Mouse (Mus musculus) brain, embryonic 14.5 days (tissue): Measurements from ENCODE around the gene Cmip. TPM values are rescaled to one million over a fixed set of nuclear protein-coding genes. Genes with fewer than 3 reads are reported as not detected.

Source experiments
- DNase-seq: peaks from one replicate; pipeline ENCODE4 v3.0.0-alpha.2; 2011; ENCODE audit warnings: low read depth
- CTCF ChIP-seq: fragments of 200-500 bp; IDR thresholded peaks from 2 replicates; pipeline ENCODE4 v1.5.1; 2012; ENCODE audit warnings: inconsistent platforms, mild to moderate bottlenecking, moderate library complexity, borderline replicate concordance; ENCODE audit not compliant: insufficient read depth, insufficient read length; ENCODE audit errors: extremely low read depth
- POLR2A ChIP-seq: fragments of 200-500 bp; IDR thresholded peaks from 2 replicates; pipeline ENCODE4 v1.6.1; 2012; ENCODE audit warnings: mild to moderate bottlenecking, inconsistent platforms, borderline replicate concordance; ENCODE audit not compliant: poor library complexity, insufficient read depth, insufficient read length, severe bottlenecking; ENCODE audit errors: extremely low read depth
- polyA plus RNA-seq: library from polyadenylated mRNA; depleted of rRNA; stranded (reverse); fragments of >200 nt; gene quantifications from 2 replicates; pipeline ENCODE4 v1.2.3, GENCODE M21; 2012

Gene Cmip
- polyA plus RNA-seq, 1 experiment, result 205 TPM

DNA sequence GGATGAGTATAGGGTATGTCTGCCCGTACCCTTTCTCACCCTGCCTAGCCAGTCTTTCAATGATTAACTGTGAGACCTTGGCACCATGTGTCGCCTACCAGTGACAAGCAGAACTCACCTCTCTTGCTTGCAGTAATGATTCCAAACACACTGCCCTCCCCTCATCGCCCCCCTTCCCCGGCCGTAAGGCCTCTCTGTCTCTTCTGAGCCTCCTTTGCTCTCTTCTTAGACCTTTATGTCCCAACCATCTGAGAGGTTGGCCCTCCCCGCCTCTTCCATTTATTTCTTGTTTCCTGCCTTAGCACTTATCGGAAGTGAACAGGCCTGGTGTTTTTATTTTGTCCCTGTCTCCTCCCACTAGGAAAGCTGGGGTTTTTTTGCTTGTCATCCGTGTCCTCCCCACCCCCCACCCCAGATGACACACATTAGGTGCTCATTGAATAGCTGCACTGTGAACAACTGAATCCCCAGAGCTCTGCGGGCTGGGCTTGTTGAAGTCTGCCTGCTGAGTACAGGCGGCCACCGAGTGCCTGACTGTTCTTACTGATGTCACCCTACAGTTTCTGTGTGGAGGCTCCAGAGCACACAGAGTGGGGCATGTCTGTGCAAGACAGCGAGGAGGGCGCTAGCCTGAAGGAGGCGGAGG, 78.0 kb downstream of the Cmip start:
- no peak for TF ChIP-seq POLR2A
- TF ChIP-seq CTCF, result no peak
- no peak for DNase-seq

DNA sequence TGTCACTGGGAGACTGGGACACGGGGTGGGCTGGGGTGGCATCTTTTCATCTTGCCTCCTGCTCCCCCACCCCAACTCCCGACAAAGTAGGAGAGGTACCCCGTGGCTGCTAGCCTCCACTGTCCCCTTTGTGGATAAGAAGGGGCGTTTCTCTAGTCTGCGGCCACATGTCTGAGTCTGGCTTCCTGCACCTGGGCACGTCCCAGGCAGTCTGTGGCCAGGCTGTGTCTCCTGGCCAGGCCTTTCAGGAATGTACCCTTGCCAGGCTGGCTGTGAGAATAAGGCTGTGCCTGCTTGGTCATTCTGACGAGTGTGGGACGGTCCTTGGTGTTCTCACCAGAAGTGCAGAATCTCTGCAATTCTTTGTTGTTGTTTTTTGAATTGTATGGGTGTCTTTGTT, 78.6 kb downstream of the Cmip start:
- DNase-seq, result no peak
- TF ChIP-seq POLR2A (no peak), CTCF (no peak)

DNA sequence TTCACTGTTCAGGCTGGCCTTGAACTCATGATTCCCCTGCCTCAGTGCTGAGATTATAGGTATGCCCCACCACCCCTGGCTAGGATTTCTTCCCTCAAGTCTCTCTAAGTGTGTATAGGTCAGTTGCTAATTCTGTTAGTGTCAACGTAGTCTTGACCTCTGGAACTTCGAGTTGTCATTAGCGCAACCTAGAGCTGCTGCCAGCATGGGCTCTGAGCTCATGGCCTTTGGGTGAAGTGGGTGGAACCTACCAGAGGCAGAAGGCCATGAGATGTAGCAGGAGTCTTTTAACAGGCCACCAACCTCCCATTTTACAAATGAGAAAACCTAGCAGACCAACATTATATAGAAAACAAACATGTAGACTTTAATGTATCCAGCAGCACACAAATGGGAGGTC, 80.3 kb downstream of the Cmip start:
- TF ChIP-seq POLR2A, result no peak
- TF ChIP-seq CTCF, result no peak

DNA sequence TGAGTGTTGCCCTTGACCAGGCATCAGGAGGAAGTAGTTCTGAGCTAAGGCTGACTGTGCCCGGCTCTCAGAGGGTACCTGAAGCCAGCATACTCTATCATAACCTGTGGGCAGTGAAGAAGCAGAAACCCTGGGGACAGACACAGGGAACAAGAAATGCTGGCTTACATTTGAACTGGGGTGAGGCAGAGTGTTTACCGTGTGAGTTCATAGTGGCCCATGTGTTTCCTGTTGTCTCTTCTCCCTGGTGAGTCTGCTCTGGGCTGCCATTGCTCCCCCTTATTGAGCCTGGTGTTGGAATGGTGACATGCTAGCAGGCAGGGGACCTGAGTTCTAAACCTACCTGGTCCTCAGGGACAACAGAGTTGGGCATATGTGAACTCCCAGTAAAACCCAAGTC, 81.8 kb downstream of the Cmip start:
- TF ChIP-seq CTCF (no peak), POLR2A (no peak)
- DNase-seq, result no peak

More for the DNA sequence above, 80.3 kb downstream of the Cmip start:
- no peak for DNase-seq

DNA sequence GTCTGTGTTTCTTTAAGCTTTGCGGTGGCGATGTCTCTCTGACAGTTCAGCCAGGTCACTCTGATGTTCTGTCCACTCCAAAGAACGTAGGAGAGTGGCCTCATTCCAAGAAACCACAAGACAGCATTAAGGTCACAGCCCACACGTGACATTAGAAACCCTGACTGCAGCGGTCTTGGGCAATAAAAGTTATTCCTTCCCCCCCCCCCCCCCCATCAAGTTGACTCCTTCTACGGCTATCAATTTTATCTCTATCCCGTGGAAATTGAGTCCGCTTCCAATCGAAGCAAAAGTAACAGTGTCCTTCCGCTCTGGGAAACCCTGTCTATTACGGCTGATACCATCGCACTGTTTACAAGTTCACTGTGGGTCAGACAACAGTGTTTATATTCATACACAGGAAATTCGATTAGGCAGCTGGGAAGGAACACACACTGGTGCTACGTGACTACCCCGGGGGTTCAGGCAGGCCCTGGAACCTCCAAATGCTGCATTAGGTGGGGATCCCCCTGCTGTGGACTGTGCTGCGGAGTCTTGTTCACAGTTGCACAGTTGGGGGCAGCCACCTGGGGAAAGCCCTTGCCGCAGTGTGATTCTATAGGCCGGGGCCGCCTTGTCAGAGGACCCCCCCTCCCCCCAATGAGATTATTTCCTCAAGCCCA, 82.6 kb downstream of the Cmip start:
- TF ChIP-seq POLR2A, result no peak
- no peak for TF ChIP-seq CTCF

DNA sequence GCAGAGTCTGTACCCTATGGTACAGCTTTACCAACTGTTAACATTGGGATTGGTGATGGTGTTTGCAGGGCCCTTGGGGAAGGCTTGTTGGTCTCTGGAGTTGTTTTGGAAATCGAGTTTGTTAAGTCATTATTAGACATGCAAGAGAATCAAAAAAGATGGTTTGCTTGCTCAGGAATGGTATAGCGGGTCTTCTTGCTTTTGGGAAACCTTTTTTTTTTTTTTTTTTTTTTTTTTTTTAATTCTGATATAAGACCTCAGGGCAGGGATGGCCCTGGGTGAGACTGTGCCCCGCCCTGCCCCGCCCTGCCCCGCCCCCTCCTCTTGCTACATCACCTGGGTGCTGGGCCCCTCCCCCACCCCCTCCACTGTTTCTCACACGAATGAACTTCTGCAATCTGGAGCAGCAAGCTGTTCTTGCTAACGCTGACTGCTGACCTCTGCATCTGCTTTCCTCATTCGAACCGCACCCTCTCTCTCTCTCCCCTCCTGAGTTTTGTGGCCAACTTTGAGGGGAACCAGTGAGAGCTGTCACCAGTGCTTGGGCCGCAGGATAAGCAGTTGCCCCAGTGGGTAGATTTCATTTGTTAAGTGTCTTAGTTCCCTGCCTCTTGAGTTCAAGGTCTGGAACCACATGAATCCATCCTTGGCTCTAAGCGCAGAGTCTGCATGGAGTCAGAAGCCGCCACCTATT, 83.2 kb downstream of the Cmip start:
- no peak for TF ChIP-seq POLR2A
- no peak for TF ChIP-seq CTCF
- no peak for DNase-seq

More for the DNA sequence above, 82.6 kb downstream of the Cmip start:
- DNase-seq, result no peak

DNA sequence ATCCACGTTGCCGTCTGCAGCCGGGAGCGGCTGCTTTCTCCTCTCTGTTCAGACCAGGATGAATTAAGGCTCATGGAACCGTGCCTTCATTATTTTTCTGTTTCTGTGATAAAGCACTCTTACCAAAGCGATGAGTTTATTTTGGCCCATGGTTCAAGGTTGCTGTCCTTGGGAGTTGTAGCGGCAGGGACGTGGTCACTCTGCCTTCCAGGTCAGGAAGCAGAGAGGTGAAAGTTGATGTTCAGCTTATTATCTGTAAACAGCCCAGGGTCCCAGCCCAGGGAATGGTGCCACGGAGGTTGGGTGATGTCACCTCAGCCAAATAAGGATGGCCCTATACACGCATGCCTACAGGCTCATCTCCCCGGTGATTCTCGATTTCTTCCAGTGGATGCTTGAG, 83.9 kb downstream of the Cmip start:
- no peak for DNase-seq
- TF ChIP-seq CTCF (no peak), POLR2A (no peak)

DNA sequence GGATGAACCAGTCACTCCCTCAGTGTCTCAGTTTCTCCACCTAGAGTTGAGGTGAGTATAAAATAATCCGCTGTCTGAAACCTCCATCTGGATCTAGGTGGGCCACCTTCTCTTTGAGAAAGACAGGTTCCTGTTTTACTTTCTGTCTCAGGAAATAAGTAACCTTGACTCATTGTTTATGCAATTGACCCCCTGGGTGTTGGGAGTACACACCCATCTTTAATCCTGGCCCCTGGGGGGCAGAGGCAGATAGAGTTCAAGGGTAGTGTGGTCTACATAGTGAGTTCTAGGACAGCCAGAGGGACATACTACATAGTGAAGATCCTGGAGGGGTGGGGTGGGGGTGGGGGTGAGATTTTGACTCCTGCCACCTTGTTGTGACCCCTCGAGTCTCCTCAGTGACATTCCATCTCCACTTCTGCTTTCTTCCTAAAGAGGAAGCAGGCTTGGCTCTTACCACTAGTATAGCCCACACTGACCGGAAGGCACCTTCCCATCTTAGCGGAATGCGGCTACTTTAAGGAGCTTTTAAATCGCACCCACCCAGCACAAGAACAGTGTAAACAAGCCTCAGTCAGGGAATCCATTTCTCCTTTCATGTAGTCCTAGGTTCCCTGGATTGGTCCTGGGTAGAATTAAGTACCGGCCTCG, 86.0 kb downstream of the Cmip start:
- DNase-seq, result no peak
- TF ChIP-seq POLR2A, result no peak
- TF ChIP-seq CTCF, result no peak

DNA sequence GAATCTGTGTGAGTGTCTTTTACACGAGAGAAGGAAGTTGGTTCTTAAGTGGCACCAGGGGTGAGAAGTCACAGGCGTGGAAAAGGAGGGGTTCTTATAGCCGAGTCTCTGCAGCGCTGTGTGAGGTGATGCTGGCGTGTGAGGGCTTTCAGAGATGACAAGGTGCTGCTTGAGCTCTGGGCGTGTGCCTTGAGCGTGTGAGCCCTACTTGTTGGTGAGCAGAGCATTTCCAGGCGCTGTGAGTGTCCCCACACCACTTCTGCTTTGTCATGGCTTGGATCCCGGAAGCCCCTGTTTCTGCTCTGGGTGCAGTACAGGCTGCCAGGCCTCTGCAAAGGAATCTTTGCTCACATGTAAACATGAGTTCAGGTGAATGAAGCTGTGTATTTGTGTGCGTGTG, 86.6 kb downstream of the Cmip start:
- TF ChIP-seq POLR2A (no peak), CTCF (no peak)
- no peak for DNase-seq

DNA sequence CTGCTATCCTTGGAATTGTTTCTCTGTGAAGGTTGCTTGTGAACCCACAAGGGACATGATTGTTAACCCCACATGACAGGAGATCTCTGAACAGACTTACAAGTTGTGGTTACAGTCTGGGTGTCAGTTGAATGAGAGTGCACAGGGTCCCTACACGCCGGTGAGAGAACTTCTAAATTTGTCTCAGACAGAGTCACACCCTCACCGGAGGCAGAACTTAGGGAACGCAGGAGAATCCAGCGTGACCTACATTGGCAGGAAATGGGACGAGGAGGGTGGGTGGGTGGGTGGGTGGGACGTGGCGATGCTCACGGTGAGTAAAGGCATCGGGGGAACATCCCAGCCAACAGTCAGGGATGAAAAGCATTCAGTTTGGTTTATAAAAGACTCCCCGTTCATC, 88.0 kb downstream of the Cmip start:
- TF ChIP-seq POLR2A (no peak), CTCF (no peak)
- no peak for DNase-seq

DNA sequence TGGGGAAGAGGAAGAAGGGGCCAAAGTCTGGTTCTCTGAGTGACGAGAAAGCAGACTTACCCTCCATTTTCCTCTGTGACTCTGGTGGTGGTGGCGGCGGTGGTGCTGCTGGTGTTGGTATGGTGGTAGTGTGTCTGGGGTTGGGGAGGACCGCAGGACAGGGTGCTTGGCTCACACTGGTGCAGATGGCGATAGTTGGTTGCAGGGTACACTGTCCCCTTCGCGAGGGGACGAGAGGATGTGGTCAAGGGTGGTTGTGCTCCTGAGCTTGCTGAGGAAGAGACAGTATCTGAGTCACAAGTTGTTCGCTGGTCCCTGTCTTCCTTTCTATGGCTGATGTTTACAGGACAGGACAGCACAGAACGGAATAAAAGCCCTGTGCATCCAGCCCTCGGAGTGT, 88.5 kb downstream of the Cmip start:
- TF ChIP-seq CTCF, result no peak
- TF ChIP-seq POLR2A, result no peak
- DNase-seq, result no peak
